Mouse (Mus musculus): ENCODE results near the gene Ppp1ca. TPM values are rescaled to one million over a fixed set of nuclear protein-coding genes. Genes with fewer than 3 reads are reported as not detected.

Gene Ppp1ca
- polyA plus RNA-seq, 1 experiment from 2014 or later: 773 TPM

- H3K9ac ChIP-seq (ENCODE audit: low read depth, low read length): 0 out of 2 replicates have a peak overlapping the region, but pooled peaks have one; percentile 42
- DNase-seq (ENCODE audit: low spot score) (no peak), ATAC-seq (replicated peaks; ENCODE audit: low FRiP score) (no peak; the same call in 1 of the 2 replicates)
- H3K27me3 ChIP-seq (replicated peaks; ENCODE audit: control insufficient read depth, insufficient read depth, low read length): no peaks in the 10 kb centered on the region
- H3K36me3 ChIP-seq (ENCODE audit: control insufficient read depth, insufficient read depth, low read length): peaks cover 9% of the 10 kb centered on the region; the same call in 1 of the 2 replicates
- peak overlapping the region; percentile 68 for H3K4me2 ChIP-seq
- 40% methylated on average over 9 of the region's 9 CpGs for WGBS
- H3K4me3 ChIP-seq (ENCODE audit: low read depth, low read length): peak overlapping the region; percentile 83
- no peak overlapping the region for H3K27ac ChIP-seq (ENCODE audit: low read depth, low read length)
- peaks cover 19% of the 10 kb centered on the region for H3K4me1 ChIP-seq (replicated peaks; ENCODE audit: control insufficient read depth, insufficient read depth, low read length)
- H3K9me3 ChIP-seq (ENCODE audit: control insufficient read depth, low read length): no peaks in the 10 kb centered on the region
These were observed 43.9 kb upstream of the Ppp1ca start for GRCm38 (mm10) chr19:4147782-4148490.

- Histone ChIP-seq H3K36me3 (ENCODE audit: control insufficient read depth, insufficient read depth, low read length) (peaks cover 9% of the 10 kb centered on the region; the same call in 1 of the 2 replicates), H3K9ac (ENCODE audit: low read depth, low read length) (peak within 1 kb of the TSS; percentile 91), H3K4me3 (ENCODE audit: low read depth, low read length) (peak within 1 kb of the TSS; percentile 83), H3K27me3 (replicated peaks; ENCODE audit: control insufficient read depth, insufficient read depth, low read length) (no peaks in the 10 kb centered on the region), H3K27ac (ENCODE audit: low read depth, low read length) (peak within 1 kb of the TSS; percentile 74), H3K4me1 (replicated peaks; ENCODE audit: control insufficient read depth, insufficient read depth, low read length) (peaks cover 19% of the 10 kb centered on the region), H3K4me2 (peak within 1 kb of the TSS; percentile 68), H3K9me3 (ENCODE audit: control insufficient read depth, low read length) (no peaks in the 10 kb centered on the region)
- peak; percentile 97 for DNase-seq (ENCODE audit: low spot score)
- peak; percentile 95 for ATAC-seq (replicated peaks; ENCODE audit: low FRiP score)
- 1% methylated on average over 33 of the region's 33 CpGs for WGBS
These were observed 43.4 kb upstream of the Ppp1ca start, which contains the start of gene Coro1b for GRCm38 (mm10) chr19:4148491-4148806. Gene Coro1b (plus strand): TSS chr19:4148619.

GRCm38 (mm10) chr19:4148819-4149218, 43.0 kb upstream of the Ppp1ca start:
- Histone ChIP-seq H3K27ac (ENCODE audit: low read depth, low read length) (peak overlapping the region; percentile 74), H3K27me3 (replicated peaks; ENCODE audit: control insufficient read depth, insufficient read depth, low read length) (no peaks in the 10 kb centered on the region), H3K4me1 (replicated peaks; ENCODE audit: control insufficient read depth, insufficient read depth, low read length) (peaks cover 19% of the 10 kb centered on the region), H3K4me3 (ENCODE audit: low read depth, low read length) (peak overlapping the region; percentile 83), H3K9ac (ENCODE audit: low read depth, low read length) (peak overlapping the region; percentile 91), H3K36me3 (ENCODE audit: control insufficient read depth, insufficient read depth, low read length) (peaks cover 9% of the 10 kb centered on the region; the same call in 1 of the 2 replicates), H3K4me2 (peak overlapping the region; percentile 68), H3K9me3 (ENCODE audit: control insufficient read depth, low read length) (no peaks in the 10 kb centered on the region)
- WGBS: 4% methylated on average over 8 of the region's 8 CpGs
- DNase-seq (ENCODE audit: low spot score) (no peak), ATAC-seq (replicated peaks; ENCODE audit: low FRiP score) (peak; percentile 48; the same call in 1 of the 2 replicates)

- Histone ChIP-seq H3K9me3 (ENCODE audit: control insufficient read depth, low read length) (no peaks in the 10 kb centered on the region), H3K9ac (ENCODE audit: low read depth, low read length) (peak overlapping the region; percentile 91), H3K27ac (ENCODE audit: low read depth, low read length) (no peak overlapping the region), H3K4me2 (peak overlapping the region; percentile 68), H3K4me1 (replicated peaks; ENCODE audit: control insufficient read depth, insufficient read depth, low read length) (peaks cover 23% of the 10 kb centered on the region), H3K36me3 (ENCODE audit: control insufficient read depth, insufficient read depth, low read length) (peaks cover 9% of the 10 kb centered on the region; the same call in 1 of the 2 replicates), H3K27me3 (replicated peaks; ENCODE audit: control insufficient read depth, insufficient read depth, low read length) (no peaks in the 10 kb centered on the region), H3K4me3 (ENCODE audit: low read depth, low read length) (peak overlapping the region; percentile 83)
- ATAC-seq (replicated peaks; ENCODE audit: low FRiP score) (no peak), DNase-seq (ENCODE audit: low spot score) (no peak)
- WGBS: 83% methylated on average over 11 of the region's 11 CpGs
These were observed 42.6 kb upstream of the Ppp1ca start for GRCm38 (mm10) chr19:4149283-4149682.

- WGBS: 91% methylated on average over 17 of the region's 17 CpGs
- no peak overlapping the region for H3K4me3 ChIP-seq (ENCODE audit: low read depth, low read length)
- no peaks in the 10 kb centered on the region for H3K27me3 ChIP-seq (replicated peaks; ENCODE audit: control insufficient read depth, insufficient read depth, low read length)
- peak overlapping the region; percentile 68 for H3K4me2 ChIP-seq
- H3K9me3 ChIP-seq (ENCODE audit: control insufficient read depth, low read length): no peaks in the 10 kb centered on the region
- no peak for DNase-seq (ENCODE audit: low spot score)
- H3K9ac ChIP-seq (ENCODE audit: low read depth, low read length): no peak overlapping the region
- peaks cover 9% of the 10 kb centered on the region; the same call in 1 of the 2 replicates for H3K36me3 ChIP-seq (ENCODE audit: control insufficient read depth, insufficient read depth, low read length)
- H3K4me1 ChIP-seq (replicated peaks; ENCODE audit: control insufficient read depth, insufficient read depth, low read length): peaks cover 28% of the 10 kb centered on the region
- no peak overlapping the region for H3K27ac ChIP-seq (ENCODE audit: low read depth, low read length)
- no peak for ATAC-seq (replicated peaks; ENCODE audit: low FRiP score)
These were observed 42.0 kb upstream of the Ppp1ca start for GRCm38 (mm10) chr19:4149764-4150461.

- H3K4me1 ChIP-seq (replicated peaks; ENCODE audit: control insufficient read depth, insufficient read depth, low read length): peaks cover 31% of the 10 kb centered on the region
- H3K9ac ChIP-seq (ENCODE audit: low read depth, low read length): no peak overlapping the region
- no peaks in the 10 kb centered on the region for H3K9me3 ChIP-seq (ENCODE audit: control insufficient read depth, low read length)
- ATAC-seq (replicated peaks; ENCODE audit: low FRiP score) (no peak), DNase-seq (ENCODE audit: low spot score) (no peak)
- H3K36me3 ChIP-seq (ENCODE audit: control insufficient read depth, insufficient read depth, low read length): peaks cover 12% of the 10 kb centered on the region
- H3K4me2 ChIP-seq: no peak overlapping the region
- H3K27ac ChIP-seq (ENCODE audit: low read depth, low read length): no peak overlapping the region
- no peak overlapping the region for H3K4me3 ChIP-seq (ENCODE audit: low read depth, low read length)
- WGBS: 86% methylated on average over 22 of the region's 22 CpGs
- no peaks in the 10 kb centered on the region for H3K27me3 ChIP-seq (replicated peaks; ENCODE audit: control insufficient read depth, insufficient read depth, low read length)
These were observed 41.0 kb upstream of the Ppp1ca start for GRCm38 (mm10) chr19:4150567-4151487.

- no peaks in the 10 kb centered on the region for H3K27me3 ChIP-seq (replicated peaks; ENCODE audit: control insufficient read depth, insufficient read depth, low read length)
- ATAC-seq (replicated peaks; ENCODE audit: low FRiP score) (no peak), DNase-seq (ENCODE audit: low spot score) (no peak)
- H3K36me3 ChIP-seq (ENCODE audit: control insufficient read depth, insufficient read depth, low read length): peaks cover 18% of the 10 kb centered on the region
- H3K4me2 ChIP-seq: no peak overlapping the region
- H3K9me3 ChIP-seq (ENCODE audit: control insufficient read depth, low read length): no peaks in the 10 kb centered on the region
- no peak overlapping the region for H3K9ac ChIP-seq (ENCODE audit: low read depth, low read length)
- 75% methylated on average over 5 of the region's 5 CpGs for WGBS
- H3K27ac ChIP-seq (ENCODE audit: low read depth, low read length): no peak overlapping the region
- peaks cover 31% of the 10 kb centered on the region for H3K4me1 ChIP-seq (replicated peaks; ENCODE audit: control insufficient read depth, insufficient read depth, low read length)
- no peak overlapping the region for H3K4me3 ChIP-seq (ENCODE audit: low read depth, low read length)
These were observed 40.4 kb upstream of the Ppp1ca start for GRCm38 (mm10) chr19:4151488-4151860.

GRCm38 (mm10) chr19:4151898-4152297, 40.0 kb upstream of the Ppp1ca start:
- WGBS: 84% methylated on average over 5 of the region's 5 CpGs
- H3K36me3 ChIP-seq (ENCODE audit: control insufficient read depth, insufficient read depth, low read length): peaks cover 18% of the 10 kb centered on the region

More at GRCm38 (mm10) chr19:4151898-4152297, 40.0 kb upstream of the Ppp1ca start:
- H3K27ac ChIP-seq (ENCODE audit: low read depth, low read length): no peak overlapping the region
- no peak overlapping the region for H3K4me3 ChIP-seq (ENCODE audit: low read depth, low read length)
- no peak for DNase-seq (ENCODE audit: low spot score)
- ATAC-seq (replicated peaks; ENCODE audit: low FRiP score): no peak
- no peak overlapping the region for H3K9ac ChIP-seq (ENCODE audit: low read depth, low read length)
- H3K27me3 ChIP-seq (replicated peaks; ENCODE audit: control insufficient read depth, insufficient read depth, low read length): no peaks in the 10 kb centered on the region
- no peaks in the 10 kb centered on the region for H3K9me3 ChIP-seq (ENCODE audit: control insufficient read depth, low read length)
- peaks cover 28% of the 10 kb centered on the region for H3K4me1 ChIP-seq (replicated peaks; ENCODE audit: control insufficient read depth, insufficient read depth, low read length)
- no peak overlapping the region for H3K4me2 ChIP-seq

All from liver, embryonic 11.5 days (tissue).